Mouse (Mus musculus) adrenal gland, postnatal 10 days (tissue): ENCODE measurements around the gene Tmem229a. TPM values are rescaled to one million over a fixed set of nuclear protein-coding genes. Genes with fewer than 3 reads are reported as not detected.

Source experiments
- total RNA-seq, 2 experiments: library from RNA; stranded (reverse); gene quantifications; 2 replicates each; pipeline ENCODE4 v1.2.3; 2021

Tmem229a gene
- total RNA-seq, 2 experiments from 2014 or later = 0.57 to 0.58 TPM

Other genes starting within 250 kb of the Tmem229a start
- gene Hyal6, start 223.1 kb downstream of the Tmem229a start, total RNA-seq = not detected
- not detected for gene Hyal4, start 208.0 kb downstream of the Tmem229a start, total RNA-seq
- gene Spam1, start 165.1 kb downstream of the Tmem229a start, total RNA-seq = not detected
- not detected for gene Hyal5, start 98.3 kb downstream of the Tmem229a start, total RNA-seq